Mouse (Mus musculus) hindbrain, embryonic 11.5 days (tissue): Measurements from ENCODE around the gene Naa10. TPM values are rescaled to one million over a fixed set of nuclear protein-coding genes. Genes with fewer than 3 reads are reported as not detected.

Experiments used
- ATAC-seq: fragments of 200-750 bp; cut with Nextera tagmentation; 2 replicates; pipeline ENCODE4 v1.8.0; 2017; ENCODE audit warnings: mild to moderate bottlenecking, moderate TSS enrichment, moderate library complexity; ENCODE audit not compliant: low FRiP score
- DNase-seq: peaks from one replicate; pipeline ENCODE4 v3.0.0-alpha.2; 2015; ENCODE audit warnings: low spot score
- H3K27ac ChIP-seq: fragments of 300-500 bp; sonication (generic); 2 replicates; pipeline ENCODE4 v1.5.1; 2014; ENCODE audit warnings: mild to moderate bottlenecking, low read depth, low read length
- H3K27me3 ChIP-seq: fragments of 300-500 bp; sonication (generic); 2 replicates; pipeline ENCODE4 v1.6.1; 2014; ENCODE audit warnings: mild to moderate bottlenecking, low read length, moderate library complexity, mixed read lengths; ENCODE audit not compliant: control insufficient read depth, insufficient read depth
- H3K36me3 ChIP-seq: fragments of 300-500 bp; sonication (generic); 2 replicates; pipeline ENCODE4 v1.6.1; 2014; ENCODE audit warnings: mild to moderate bottlenecking, low read length, moderate library complexity, mixed read lengths; ENCODE audit not compliant: control insufficient read depth, insufficient read depth
- H3K4me1 ChIP-seq: fragments of 300-500 bp; sonication (generic); replicated peaks from 2 replicates; pipeline ENCODE4 v1.6.1; 2014; ENCODE audit warnings: low read length, mixed read lengths; ENCODE audit not compliant: control insufficient read depth, insufficient read depth
- H3K4me2 ChIP-seq: fragments of 300-500 bp; sonication (generic); replicated peaks from 2 replicates; pipeline ENCODE4 v1.6.1; 2014; ENCODE audit warnings: mild to moderate bottlenecking, low read depth, low read length
- H3K4me3 ChIP-seq: fragments of 300-500 bp; sonication (generic); 2 replicates; pipeline ENCODE4 v1.5.1; 2014; ENCODE audit warnings: low read depth, low read length
- H3K9ac ChIP-seq: fragments of 300-500 bp; sonication (generic); 2 replicates; pipeline ENCODE4 v1.6.1; 2014; ENCODE audit warnings: low read depth, low read length
- H3K9me3 ChIP-seq: fragments of 300-500 bp; sonication (generic); 2 replicates; pipeline ENCODE4 v1.6.1; 2016; ENCODE audit warnings: low read length; ENCODE audit not compliant: control insufficient read depth
- WGBS: fragments of 180-500 bp; shearing (Covaris S2); extraction: QIAGEN DNeasy Blood & Tissue Kit; methylation state at CpG from one replicate; pipeline ENCODE4 v1.1.7; 2014; 5-methylcytosine and 5-hydroxymethylcytosine counted together
- polyA plus RNA-seq: library from polyadenylated mRNA; unstranded; fragments of >200 nt; fragmentation: Nextera tagmentation; extraction: Ambion mirVana; gene quantifications from 2 replicates; pipeline ENCODE4 v1.2.1, GENCODE M21; 2014

Gene Naa10
- polyA plus RNA-seq = 117 and 126 TPM in 2 replicates

GRCm38 (mm10) chrX:73921823-73922549 lies at the start of gene Naa10, which contains the start of gene Arhgap4:
Gene Naa10 (minus strand): TSS chrX:73921944.
Gene Arhgap4 (minus strand): TSS chrX:73921870.
- 16% methylated on average over 43 of the region's 43 CpGs for WGBS
- H3K4me1 ChIP-seq = no peaks in the 10 kb centered on the region
- H3K9me3 ChIP-seq = no peaks in the 10 kb centered on the region
- peak within 1 kb of the TSS; percentile 64 for H3K4me2 ChIP-seq
- peak within 1 kb of the TSS; percentile 72 for H3K9ac ChIP-seq
- peak within 1 kb of the TSS; percentile 58 for H3K4me3 ChIP-seq
- DNase-seq = peak; percentile 83
- H3K36me3 ChIP-seq = no peaks in the 10 kb centered on the region
- H3K27me3 ChIP-seq = no peaks in the 10 kb centered on the region
- H3K27ac ChIP-seq = peak within 1 kb of the TSS; percentile 63
- ATAC-seq = peak; percentile 97

DNA sequence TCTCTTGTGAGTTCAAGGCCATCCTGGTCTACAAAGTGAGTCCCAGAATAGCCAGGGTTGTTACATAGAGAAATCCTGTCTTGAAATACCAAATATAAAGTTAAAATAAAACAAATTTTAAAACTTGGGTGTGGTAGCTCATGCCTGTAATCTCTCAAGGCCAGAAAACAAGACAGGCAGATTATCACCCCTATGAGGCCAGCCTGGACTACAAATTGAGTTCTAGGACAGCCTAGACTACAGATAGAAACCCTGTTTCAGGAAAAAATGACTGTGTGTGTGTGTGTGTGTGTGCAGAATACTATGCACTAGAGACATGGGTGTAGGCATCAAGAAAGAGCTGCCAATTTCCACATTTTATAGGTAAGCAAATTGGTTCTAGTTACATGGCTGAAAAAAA lies 49.0 kb upstream of the Naa10 start:
- Histone ChIP-seq H3K4me3 (no peak overlapping the region), H3K4me2 (no peak overlapping the region), H3K27me3 (no peaks in the 10 kb centered on the region; the same call in 1 of the 2 replicates), H3K4me1 (no peaks in the 10 kb centered on the region), H3K27ac (no peak overlapping the region), H3K36me3 (no peaks in the 10 kb centered on the region), H3K9ac (no peak overlapping the region), H3K9me3 (no peaks in the 10 kb centered on the region)
- DNase-seq = no peak
- no peak for ATAC-seq

DNA sequence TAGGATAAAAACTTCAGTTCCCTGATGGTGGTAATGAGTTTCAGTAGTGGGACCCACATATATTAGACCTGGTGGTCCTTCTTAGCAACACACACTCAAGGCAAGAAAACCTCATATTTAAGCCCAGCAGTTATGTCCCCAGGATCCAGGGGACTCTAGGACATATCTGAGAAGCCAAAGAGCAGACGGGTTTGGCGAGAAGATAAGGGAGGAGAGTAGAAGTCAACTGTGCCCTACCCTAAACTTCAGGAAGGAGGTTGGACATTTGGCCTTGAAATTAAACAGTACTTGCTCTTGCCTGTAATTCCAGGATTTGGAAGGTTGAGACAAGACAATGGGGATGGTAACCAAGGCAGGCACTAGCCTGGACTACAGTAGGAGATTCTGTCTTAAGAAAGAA lies 48.0 kb upstream of the Naa10 start:
- Histone ChIP-seq H3K9me3 (no peaks in the 10 kb centered on the region), H3K4me1 (no peaks in the 10 kb centered on the region), H3K27me3 (no peaks in the 10 kb centered on the region; the same call in 1 of the 2 replicates), H3K9ac (no peak overlapping the region), H3K36me3 (no peaks in the 10 kb centered on the region), H3K27ac (no peak overlapping the region), H3K4me2 (no peak overlapping the region), H3K4me3 (no peak overlapping the region)
- ATAC-seq (no peak), DNase-seq (no peak)
- 89% methylated on average over 2 of the region's 2 CpGs for WGBS

GRCm38 (mm10) chrX:73969167-73969566 lies 47.4 kb upstream of the Naa10 start:
- no peak overlapping the region for H3K9ac ChIP-seq
- 84% methylated on average over 1 of the region's 1 CpGs for WGBS
- ATAC-seq (no peak), DNase-seq (no peak)
- H3K36me3 ChIP-seq = no peaks in the 10 kb centered on the region
- H3K27me3 ChIP-seq = no peaks in the 10 kb centered on the region; the same call in 1 of the 2 replicates
- H3K4me3 ChIP-seq = no peak overlapping the region
- no peaks in the 10 kb centered on the region for H3K9me3 ChIP-seq
- H3K4me1 ChIP-seq = no peaks in the 10 kb centered on the region
- no peak overlapping the region for H3K27ac ChIP-seq
- no peak overlapping the region for H3K4me2 ChIP-seq

DNA sequence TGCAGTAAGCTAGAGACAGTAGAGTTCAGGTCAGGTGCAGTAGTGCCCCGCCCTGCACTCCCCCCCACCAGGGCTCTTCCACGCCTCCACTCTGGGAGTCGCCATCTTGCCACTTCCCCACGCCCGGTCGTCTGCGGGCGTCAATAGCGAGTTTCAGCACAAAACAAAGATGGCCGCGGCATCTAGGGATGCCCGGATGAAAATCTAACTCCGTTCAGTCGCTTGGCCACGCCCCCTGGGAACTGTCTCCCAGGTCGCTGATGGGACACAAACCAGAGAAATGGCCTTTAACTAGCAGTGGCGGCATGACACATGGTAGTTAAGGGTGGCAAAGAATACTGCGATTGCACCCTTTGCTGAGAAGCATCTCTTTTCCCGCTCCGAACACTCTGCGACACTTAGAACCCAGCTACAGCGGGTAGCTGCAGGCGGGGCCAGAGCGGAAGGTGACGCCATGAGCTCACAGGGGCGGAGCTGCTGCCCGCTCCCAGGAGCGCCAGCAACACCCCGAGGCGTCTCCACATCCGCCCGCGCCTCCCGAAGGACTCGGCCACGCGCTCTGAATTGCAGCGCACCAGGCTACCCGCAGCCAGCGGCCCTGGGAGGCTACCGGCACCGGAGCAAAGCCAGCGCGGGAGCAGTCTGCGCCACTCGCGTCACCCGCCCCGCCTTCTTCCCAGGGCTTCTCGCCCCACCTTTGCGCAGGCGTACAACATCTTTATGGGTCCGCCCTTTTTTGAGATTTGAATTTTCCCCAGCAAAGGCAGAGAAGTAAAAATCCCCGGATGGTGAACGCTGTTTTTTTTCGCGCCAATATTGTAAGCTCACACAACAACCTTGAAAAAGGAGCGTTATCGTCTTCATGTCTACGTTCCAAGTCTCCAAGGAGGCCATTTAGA lies 45.7 kb upstream of the Naa10 start:
- ATAC-seq (peak; percentile 89), DNase-seq (peak; percentile 89)
- H3K4me3 ChIP-seq = peak overlapping the region; percentile 70
- WGBS = 14% methylated on average over 59 of the region's 60 CpGs
- no peaks in the 10 kb centered on the region for H3K9me3 ChIP-seq
- H3K9ac ChIP-seq = peak overlapping the region; percentile 80
- peak overlapping the region; percentile 97 for H3K27ac ChIP-seq
- H3K4me1 ChIP-seq = no peaks in the 10 kb centered on the region
- peak overlapping the region; percentile 40 for H3K4me2 ChIP-seq
- no peaks in the 10 kb centered on the region; the same call in 1 of the 2 replicates for H3K27me3 ChIP-seq
- no peaks in the 10 kb centered on the region for H3K36me3 ChIP-seq

- peak within 1 kb of the TSS; percentile 97 for H3K27ac ChIP-seq
- H3K4me2 ChIP-seq = peak within 1 kb of the TSS; percentile 55
- H3K4me3 ChIP-seq = peak within 1 kb of the TSS; percentile 70
- no peaks in the 10 kb centered on the region for H3K4me1 ChIP-seq
- peak; percentile 85 for ATAC-seq
- WGBS = 16% methylated on average over 52 of the region's 58 CpGs
- no peaks in the 10 kb centered on the region for H3K9me3 ChIP-seq
- peak; percentile 82 for DNase-seq
- no peaks in the 10 kb centered on the region; the same call in 1 of the 2 replicates for H3K27me3 ChIP-seq
- peak within 1 kb of the TSS; percentile 80 for H3K9ac ChIP-seq
- H3K36me3 ChIP-seq = no peaks in the 10 kb centered on the region
Measured at GRCm38 (mm10) chrX:73966248-73967176, 44.8 kb upstream of the Naa10 start, which contains the start of gene Hcfc1. Gene Hcfc1 (minus strand): TSS chrX:73966357.

DNA sequence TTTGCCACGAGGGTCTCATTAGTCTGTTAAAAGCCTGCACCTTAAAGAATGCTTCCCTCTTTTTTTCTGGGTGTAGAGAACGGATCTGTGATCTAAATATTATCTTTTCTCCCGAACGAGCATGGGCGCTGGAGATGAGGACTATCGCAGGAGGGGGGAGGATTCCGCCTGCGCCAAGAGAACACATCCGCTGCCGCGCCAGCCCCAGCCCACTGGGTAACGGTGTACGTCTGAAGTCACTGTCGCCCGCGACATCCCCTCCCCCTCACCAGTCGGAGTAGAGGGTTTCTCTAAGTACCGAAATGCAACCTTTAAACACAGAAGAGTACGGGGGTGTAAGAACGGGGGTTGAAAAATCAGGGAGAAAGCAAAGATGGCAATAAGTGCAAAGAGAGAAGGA lies 43.6 kb upstream of the Naa10 start:
- peak overlapping the region; percentile 55 for H3K4me2 ChIP-seq
- H3K36me3 ChIP-seq = no peaks in the 10 kb centered on the region
- 15% methylated on average over 20 of the region's 20 CpGs for WGBS
- no peaks in the 10 kb centered on the region for H3K4me1 ChIP-seq
- H3K9ac ChIP-seq = peak overlapping the region; percentile 80
- DNase-seq (peak; percentile 37), ATAC-seq (no peak)
- H3K27ac ChIP-seq = 0 out of 2 replicates have a peak overlapping the region, but pooled peaks have one; percentile 97
- H3K27me3 ChIP-seq = no peaks in the 10 kb centered on the region; the same call in 1 of the 2 replicates
- H3K9me3 ChIP-seq = no peaks in the 10 kb centered on the region
- peak overlapping the region; percentile 70 for H3K4me3 ChIP-seq

DNA sequence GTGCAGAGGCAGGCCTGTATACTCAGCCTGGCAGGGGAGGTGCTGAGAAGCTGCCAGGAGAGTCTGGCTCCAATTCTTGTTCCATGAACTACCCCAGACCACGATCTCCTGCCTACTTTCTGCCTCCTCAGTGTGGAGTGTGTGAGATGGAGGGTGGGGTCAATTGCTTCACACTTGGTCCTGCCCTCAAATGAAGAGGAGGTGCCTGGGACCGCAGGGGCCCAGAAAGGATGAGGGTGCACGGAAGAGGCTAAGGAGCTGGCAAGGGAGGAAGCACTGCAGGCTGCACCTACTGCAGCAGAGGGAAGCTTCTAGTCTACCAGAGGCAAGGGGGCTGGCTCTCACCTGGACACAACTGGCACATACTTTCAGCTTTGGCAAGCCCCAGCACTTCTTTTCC lies 42.6 kb upstream of the Naa10 start:
- DNase-seq = no peak
- H3K9ac ChIP-seq = peak overlapping the region; percentile 31; the same call in 1 of the 2 replicates
- H3K4me1 ChIP-seq = no peaks in the 10 kb centered on the region
- no peak overlapping the region for H3K27ac ChIP-seq
- 60% methylated on average over 3 of the region's 3 CpGs for WGBS
- H3K9me3 ChIP-seq = no peaks in the 10 kb centered on the region
- no peak for ATAC-seq
- no peaks in the 10 kb centered on the region for H3K36me3 ChIP-seq
- peak overlapping the region; percentile 55 for H3K4me2 ChIP-seq
- H3K4me3 ChIP-seq = peak overlapping the region; percentile 70
- H3K27me3 ChIP-seq = no peaks in the 10 kb centered on the region; the same call in 1 of the 2 replicates
